Mouse (Mus musculus): ENCODE measurements around the gene Slc30a6.

DNA sequence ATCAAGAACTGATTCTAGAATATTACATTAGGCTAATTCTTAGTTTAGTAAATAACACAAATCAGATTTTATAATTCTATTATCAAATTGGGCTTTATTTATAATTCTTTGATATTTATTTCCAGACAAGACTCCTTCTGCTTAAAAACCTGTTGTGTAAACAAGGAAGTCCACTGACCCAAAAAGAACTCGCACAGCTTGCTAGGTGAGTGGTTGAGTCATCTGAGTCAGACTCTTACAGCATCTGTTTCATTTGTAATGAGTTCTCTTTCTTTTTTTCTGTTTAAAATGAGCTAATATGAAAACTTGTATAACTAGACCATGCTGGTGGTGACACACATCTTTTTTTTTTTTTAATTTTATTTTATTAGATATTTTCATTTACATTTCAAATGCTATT lies 18.5 kb upstream of the Slc30a6 start:
- TF ChIP-seq POLR2A (IDR thresholded peaks at IDR 0.05; ENCODE audit: low read depth, low read length) (no peak), CTCF (conservative IDR thresholded peaks at IDR 0.05; ENCODE audit: insufficient read depth, insufficient read length, low read depth, low read length) (no peak)
